Mouse (Mus musculus) activated CD4-positive, CD25-positive, alpha-beta regulatory T cell, adult 4 months (primary cell): ENCODE data around the gene Acrbp. TPM values are rescaled to one million over a fixed set of nuclear protein-coding genes. Genes with fewer than 3 reads are reported as not detected.

ENCODE experiments used
- ATAC-seq: one replicate; pipeline ENCODE4 v1.8.0; 2017
- polyA plus RNA-seq, 2 experiments: library from polyadenylated mRNA; unstranded; fragments of 100-300 nt; shearing (Covaris generic); gene quantifications; one replicate each; pipeline ENCODE4 v1.2.1; 2017

Acrbp gene
- polyA plus RNA-seq, 2 experiments from 2014 or later, result 8.1 to 9.7 TPM

DNA sequence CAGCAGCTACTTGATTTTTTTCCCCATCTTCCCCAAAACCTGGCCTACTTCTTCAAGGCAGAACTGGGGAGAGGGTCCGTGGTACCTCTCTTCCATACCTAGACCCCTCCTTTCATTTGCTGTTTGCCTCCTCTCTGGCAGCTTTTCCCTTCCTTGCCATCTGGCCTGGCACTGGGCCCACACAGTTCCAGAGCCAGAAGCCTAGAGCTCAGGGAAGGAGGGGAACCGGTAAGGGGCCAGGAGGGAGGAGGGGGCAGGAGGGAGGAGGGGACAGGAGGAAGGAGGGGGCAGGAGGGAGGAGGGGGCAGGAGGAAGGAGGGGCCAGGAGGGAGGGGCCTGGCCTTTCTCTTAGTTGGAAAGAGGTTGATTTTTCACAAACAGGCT, 22.4 kb downstream of the Acrbp start:
- ATAC-seq, result no peak

- no peak for ATAC-seq
These were observed 24.3 kb downstream of the Acrbp start for GRCm38 (mm10) chr6:125073825-125074224.

DNA sequence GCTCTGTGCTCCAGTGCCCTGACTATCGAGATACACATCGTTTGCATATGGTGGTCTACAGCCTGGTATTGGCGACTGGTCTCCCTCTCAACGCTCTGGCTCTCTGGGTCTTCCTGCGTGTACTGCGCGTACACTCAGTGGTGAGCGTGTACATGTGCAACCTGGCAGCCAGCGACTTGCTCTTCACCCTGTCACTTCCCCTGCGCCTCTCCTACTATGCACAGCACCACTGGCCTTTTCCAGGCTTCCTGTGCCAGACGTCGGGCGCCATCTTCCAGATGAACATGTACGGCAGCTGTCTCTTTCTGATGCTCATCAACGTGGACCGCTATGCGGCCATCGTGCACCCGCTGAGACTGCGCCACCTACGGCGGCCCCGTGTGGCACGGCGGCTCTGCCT, 31.9 kb downstream of the Acrbp start:
- ATAC-seq, result no peak

- ATAC-seq, result no peak
These were observed 32.5 kb downstream of the Acrbp start for GRCm38 (mm10) chr6:125081797-125082560.

DNA sequence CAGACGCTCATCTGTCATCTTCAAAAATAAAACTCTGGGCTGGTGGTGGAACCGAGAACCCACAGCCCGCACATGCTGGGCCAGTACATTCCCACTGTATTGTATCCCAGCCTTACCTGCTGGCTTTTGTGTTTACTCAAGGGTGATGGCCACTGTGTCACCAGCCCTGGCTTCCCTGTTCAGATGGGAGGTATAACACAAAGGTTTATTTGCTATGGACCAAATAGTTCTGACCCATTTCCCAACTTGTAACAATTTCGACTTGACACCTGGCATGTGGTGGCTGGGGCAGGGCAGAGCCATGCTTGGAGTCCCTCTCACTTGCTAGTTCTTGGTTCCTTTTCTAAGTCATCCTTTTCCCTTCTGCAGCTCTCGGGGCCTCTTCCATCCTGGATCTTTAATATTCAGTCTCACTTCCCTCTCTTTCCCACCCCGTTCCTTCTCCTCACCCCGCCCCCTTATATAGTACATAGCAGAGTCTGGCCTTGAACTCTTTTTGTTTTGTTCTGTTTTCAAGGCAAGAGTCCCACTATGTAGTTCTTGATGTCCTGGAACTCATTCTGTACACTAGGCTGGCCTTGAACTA, 33.4 kb downstream of the Acrbp start:
- ATAC-seq, result no peak

DNA sequence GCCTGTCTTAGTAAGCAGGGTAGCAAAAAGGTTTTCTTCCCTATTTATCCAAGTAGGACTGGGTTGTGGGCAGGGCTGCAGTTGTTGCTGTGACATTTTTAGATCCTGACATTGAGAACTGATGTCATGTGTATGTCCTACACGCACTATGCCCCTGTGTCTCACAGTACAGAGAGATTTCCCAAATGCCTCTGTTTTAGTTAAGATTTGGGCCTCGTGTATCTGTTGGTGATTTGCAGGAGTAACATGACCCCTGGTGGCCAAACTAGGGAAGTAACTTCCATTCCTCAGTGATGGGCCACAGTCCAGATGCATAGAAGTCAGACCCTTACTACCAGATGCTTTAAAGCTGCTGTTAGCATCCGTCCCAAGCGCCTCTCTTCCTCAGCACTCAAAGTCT, 34.9 kb downstream of the Acrbp start:
- peak; percentile 80 for ATAC-seq

- no peak for ATAC-seq
These were observed 38.4 kb downstream of the Acrbp start for GRCm38 (mm10) chr6:125087937-125088336.

GRCm38 (mm10) chr6:125088561-125089321, 39.3 kb downstream of the Acrbp start:
- no peak for ATAC-seq

GRCm38 (mm10) chr6:125089521-125090321, 40.2 kb downstream of the Acrbp start:
- ATAC-seq, result peak; percentile 12

DNA sequence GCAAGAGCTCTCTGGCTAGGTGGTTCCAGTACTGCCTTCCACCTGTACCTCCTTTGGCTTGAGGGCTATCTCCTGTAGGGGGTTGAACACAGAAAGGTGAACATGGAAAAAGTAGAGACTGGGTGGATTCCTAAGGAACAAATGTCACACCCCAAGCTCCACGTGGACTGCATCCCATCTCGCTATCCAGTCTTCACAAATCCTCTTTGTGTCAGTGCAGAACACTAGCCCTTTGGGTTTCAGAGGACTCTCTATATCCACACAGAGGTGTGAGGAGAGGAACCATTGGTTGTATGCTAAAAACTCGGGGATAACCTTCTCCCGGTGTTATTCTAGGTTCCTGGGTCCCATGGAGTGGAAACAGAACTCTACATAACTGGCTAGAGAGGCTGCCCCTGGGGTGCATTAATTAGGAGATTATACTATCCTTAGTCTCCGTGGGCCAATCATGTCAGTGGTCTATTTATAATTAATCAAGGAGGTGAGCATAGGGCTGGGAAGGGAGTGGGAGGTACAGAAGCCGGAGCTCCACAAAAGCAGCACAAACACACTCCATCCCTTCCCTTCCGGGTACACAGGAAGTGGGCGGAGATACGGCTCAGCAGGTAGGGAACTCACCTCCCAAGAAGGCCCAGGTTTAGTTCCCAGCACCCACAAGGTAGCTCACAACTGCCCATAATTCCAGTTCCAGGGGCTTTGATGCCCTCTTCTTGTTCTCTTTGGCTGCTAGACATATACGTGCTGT, 41.0 kb downstream of the Acrbp start:
- ATAC-seq, result no peak

DNA sequence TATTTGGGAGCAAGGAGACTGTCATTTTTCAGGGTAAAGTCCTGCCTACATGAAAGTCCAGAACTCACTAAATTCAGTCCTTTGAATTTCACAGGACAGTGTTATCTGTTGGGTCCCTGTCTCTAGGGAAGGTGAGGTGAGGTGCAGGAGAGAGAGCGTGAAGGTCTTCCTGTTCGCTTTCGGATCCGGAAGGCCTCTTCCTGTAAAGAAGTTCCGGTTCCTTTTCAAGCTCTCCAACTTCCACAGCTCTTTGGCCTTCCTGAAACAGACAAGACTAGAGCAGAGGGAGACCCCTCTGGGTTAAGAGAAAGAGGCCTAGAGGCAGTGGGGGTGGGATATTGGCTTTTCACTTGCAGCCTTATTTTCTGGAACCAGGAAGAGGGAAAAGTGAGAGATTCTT, 42.9 kb downstream of the Acrbp start:
- ATAC-seq, result no peak

GRCm38 (mm10) chr6:125094843-125095242, 45.4 kb downstream of the Acrbp start:
- no peak for ATAC-seq

GRCm38 (mm10) chr6:125095391-125096278, 46.1 kb downstream of the Acrbp start, which contains the start of gene Chd4:
TSS of gene Chd4 (plus strand) at chr6:125095981.
- ATAC-seq, result peak; percentile 50

DNA sequence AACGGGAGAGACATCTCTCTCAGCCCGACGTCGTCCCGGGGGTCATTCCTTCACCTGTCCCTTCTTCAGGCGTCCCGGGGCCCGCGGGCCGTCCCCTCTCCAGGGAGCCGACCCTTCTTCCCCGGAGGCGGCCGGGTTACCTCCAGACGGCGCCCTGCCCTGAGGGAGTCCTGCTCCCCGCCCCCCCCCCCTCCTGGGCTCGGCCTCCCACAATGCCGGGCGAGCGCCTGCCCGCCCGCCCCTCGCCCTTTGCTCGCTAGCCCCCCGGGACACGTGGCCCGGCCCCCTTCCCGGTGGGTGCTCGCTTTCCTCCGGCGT, 46.7 kb downstream of the Acrbp start:
- ATAC-seq, result no peak

DNA sequence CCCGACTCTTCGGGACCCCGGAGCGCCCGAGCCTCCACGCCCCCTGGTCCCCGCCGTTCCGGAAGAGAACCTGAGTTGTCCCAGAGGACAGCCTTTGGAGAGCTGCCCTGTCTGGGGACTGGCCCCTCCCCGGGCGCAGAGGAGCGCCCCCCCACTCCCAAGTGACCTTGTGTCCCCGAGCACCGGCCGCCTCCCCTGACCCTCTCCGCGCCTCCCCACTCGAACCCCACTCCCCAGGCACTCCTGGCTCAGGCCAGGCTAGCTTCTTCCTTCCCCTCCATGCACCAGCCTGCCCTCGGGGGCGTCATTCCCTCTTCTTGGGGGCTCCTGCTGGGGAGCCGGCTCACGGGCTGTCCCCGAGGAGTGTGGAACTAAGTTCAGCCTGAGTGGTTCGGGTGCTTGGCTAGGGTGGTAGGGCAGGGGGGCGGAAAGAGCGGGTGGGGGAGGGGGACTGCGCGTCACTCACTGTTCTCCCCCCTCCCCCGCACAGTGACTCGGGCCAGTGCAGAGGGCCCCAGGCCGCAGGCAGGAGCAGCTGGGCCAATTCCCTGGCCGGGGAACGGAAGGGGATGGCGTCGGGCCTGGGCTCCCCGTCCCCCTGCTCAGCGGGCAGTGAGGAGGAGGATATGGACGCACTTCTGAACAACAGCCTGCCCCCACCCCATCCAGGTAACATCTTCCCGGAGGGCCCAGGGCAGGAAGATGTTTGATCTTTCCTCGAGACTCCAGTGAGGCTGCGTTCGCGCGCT, 47.3 kb downstream of the Acrbp start:
- ATAC-seq, result peak; percentile 26

DNA sequence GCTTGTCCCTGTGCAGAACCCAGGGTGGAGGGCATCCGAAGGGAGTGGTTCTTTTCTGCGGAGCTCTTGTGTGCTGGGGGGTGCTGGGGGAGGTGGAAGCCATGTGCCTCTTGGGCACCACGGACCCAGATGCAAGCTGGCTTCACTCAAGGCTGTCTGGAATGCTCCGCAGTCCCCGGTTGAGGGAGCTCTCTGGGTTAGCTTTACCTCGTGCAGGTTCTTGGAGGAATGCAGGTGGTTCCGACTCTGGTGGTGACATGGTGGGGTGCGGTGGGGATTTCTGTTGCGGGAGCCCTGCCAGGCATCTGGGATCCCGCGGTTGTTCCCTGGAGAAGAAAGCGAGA, 47.8 kb downstream of the Acrbp start:
- ATAC-seq, result no peak

DNA sequence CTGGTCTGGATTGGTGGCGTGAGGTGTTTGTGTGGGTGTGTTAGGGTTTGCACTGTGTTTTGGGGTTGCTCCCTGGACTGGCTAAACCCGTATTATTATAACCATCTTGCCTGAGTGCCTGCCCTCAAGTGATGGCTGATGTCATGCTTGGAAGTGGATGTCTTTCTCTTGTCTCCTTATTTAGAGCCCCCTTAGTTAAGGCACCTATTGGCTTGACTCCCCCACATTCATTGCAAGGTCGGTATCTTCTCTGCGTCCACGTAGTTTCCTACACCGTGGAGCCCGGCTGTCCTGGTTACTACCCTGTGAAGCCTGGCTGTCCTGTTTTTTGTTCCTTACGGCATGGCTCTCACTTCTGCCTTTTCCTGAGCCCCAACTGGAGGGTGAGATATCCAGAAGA, 48.5 kb downstream of the Acrbp start:
- no peak for ATAC-seq

- ATAC-seq, result no peak
These were observed 49.0 kb downstream of the Acrbp start for GRCm38 (mm10) chr6:125098513-125098912.

DNA sequence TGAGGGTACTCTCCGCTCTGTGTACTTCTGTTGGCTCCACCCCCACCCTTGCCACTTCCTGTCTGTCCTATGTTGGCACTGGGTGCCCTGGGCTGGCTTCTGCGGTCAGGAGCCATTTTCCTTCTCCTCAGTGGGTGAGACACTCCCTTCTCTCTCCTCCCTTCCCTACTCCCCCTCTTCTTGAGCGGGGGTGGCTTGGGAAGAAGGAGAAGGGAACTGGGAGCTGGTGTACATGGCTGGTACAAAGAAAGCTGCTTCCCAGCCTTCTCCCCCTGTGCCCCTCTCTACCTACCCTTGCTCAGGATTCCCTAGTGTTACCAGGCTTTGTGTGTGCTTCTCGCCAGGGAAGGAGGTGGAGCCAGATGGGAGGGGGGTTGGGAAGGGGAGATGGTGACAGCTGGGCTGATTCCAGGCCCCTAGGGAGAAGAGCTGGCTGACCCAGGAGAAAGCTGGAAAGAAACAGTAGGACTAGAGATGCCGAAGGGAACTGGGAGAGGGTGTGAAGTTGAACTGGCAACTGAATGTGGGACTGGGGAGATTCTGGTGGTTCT, 50.0 kb downstream of the Acrbp start:
- peak; percentile 53 for ATAC-seq

- no peak for ATAC-seq
These were observed 52.0 kb downstream of the Acrbp start for GRCm38 (mm10) chr6:125101444-125101843.
